Mouse (Mus musculus): ENCODE data around the gene Atp6v1b1. TPM values are rescaled to one million over a fixed set of nuclear protein-coding genes. Genes with fewer than 3 reads are reported as not detected.
"Not testable (repeated sequence)": the region's sequence is repeated elsewhere in the genome, so short reads cannot be mapped to it uniquely, and the experiment has no call there.

The Atp6v1b1 gene
- polyA plus RNA-seq, 1 experiment from 2014 or later = 0.24 TPM

GRCm38 (mm10) chr6:83788554-83788953, 45.8 kb downstream of the Atp6v1b1 start:
- no peak for ATAC-seq
- H3K27me3 ChIP-seq (replicated peaks; ENCODE audit: control insufficient read depth, insufficient read depth, low read length) = 0 out of 2 replicates have a peak, but pooled peaks cover 2% of the 10 kb centered on the region
- no peak overlapping the region for H3K4me2 ChIP-seq (ENCODE audit: low read length)
- H3K27ac ChIP-seq (ENCODE audit: low read length) = no peak overlapping the region
- H3K36me3 ChIP-seq (ENCODE audit: control insufficient read depth, insufficient read depth) = no peaks in the 10 kb centered on the region
- H3K4me3 ChIP-seq (replicated peaks; ENCODE audit: low read length) = no peak overlapping the region
- H3K9me3 ChIP-seq (ENCODE audit: control insufficient read depth, low read length) = no peaks in the 10 kb centered on the region
- 23% methylated on average over 7 of the region's 7 CpGs for WGBS
- H3K4me1 ChIP-seq (replicated peaks; ENCODE audit: control insufficient read depth, insufficient read depth, low read length) = no peaks in the 10 kb centered on the region
- H3K9ac ChIP-seq (replicated peaks; ENCODE audit: low read depth, low read length) = no peak overlapping the region

- WGBS = 88% methylated on average over 5 of the region's 5 CpGs
- H3K36me3 ChIP-seq (ENCODE audit: control insufficient read depth, insufficient read depth); H3K27me3 ChIP-seq (replicated peaks; ENCODE audit: control insufficient read depth, insufficient read depth, low read length); ATAC-seq; H3K9me3 ChIP-seq (ENCODE audit: control insufficient read depth, low read length); H3K4me2 ChIP-seq (ENCODE audit: low read length); H3K4me3 ChIP-seq (replicated peaks; ENCODE audit: low read length); H3K27ac ChIP-seq (ENCODE audit: low read length); H3K4me1 ChIP-seq (replicated peaks; ENCODE audit: control insufficient read depth, insufficient read depth, low read length); H3K9ac ChIP-seq (replicated peaks; ENCODE audit: low read depth, low read length): not testable (repeated sequence)
These were observed 47.7 kb downstream of the Atp6v1b1 start for GRCm38 (mm10) chr6:83790533-83790932.

GRCm38 (mm10) chr6:83791251-83791890, 48.6 kb downstream of the Atp6v1b1 start:
- no peak overlapping the region for H3K9ac ChIP-seq (replicated peaks; ENCODE audit: low read depth, low read length)
- no peak overlapping the region for H3K4me3 ChIP-seq (replicated peaks; ENCODE audit: low read length)
- WGBS = 75% methylated on average over 4 of the region's 4 CpGs

GRCm38 (mm10) chr6:83794760-83795296, 52.0 kb downstream of the Atp6v1b1 start, which contains the start of gene Nagk:
Gene Nagk (plus strand): TSS chr6:83794982.
- H3K27ac ChIP-seq (ENCODE audit: low read length) = peak within 1 kb of the TSS; percentile 98
- under 1% methylated on average over 43 of the region's 43 CpGs for WGBS
- H3K9me3 ChIP-seq (ENCODE audit: control insufficient read depth, low read length) = no peaks in the 10 kb centered on the region
- peak; percentile 93 for ATAC-seq
- H3K9ac ChIP-seq (replicated peaks; ENCODE audit: low read depth, low read length) = peak within 1 kb of the TSS; percentile 97
- peaks cover 9% of the 10 kb centered on the region for H3K4me1 ChIP-seq (replicated peaks; ENCODE audit: control insufficient read depth, insufficient read depth, low read length)
- no peaks in the 10 kb centered on the region for H3K27me3 ChIP-seq (replicated peaks; ENCODE audit: control insufficient read depth, insufficient read depth, low read length)
- H3K36me3 ChIP-seq (ENCODE audit: control insufficient read depth, insufficient read depth) = no peaks in the 10 kb centered on the region
- H3K4me2 ChIP-seq (ENCODE audit: low read length) = peak within 1 kb of the TSS; percentile 92
- H3K4me3 ChIP-seq (replicated peaks; ENCODE audit: low read length) = peak within 1 kb of the TSS; percentile 90

More at GRCm38 (mm10) chr6:83791251-83791890, 48.6 kb downstream of the Atp6v1b1 start:
- ATAC-seq = no peak
- Histone ChIP-seq H3K9me3 (ENCODE audit: control insufficient read depth, low read length) (no peaks in the 10 kb centered on the region), H3K36me3 (ENCODE audit: control insufficient read depth, insufficient read depth) (no peaks in the 10 kb centered on the region), H3K27ac (ENCODE audit: low read length) (no peak overlapping the region), H3K4me1 (replicated peaks; ENCODE audit: control insufficient read depth, insufficient read depth, low read length) (peaks cover 9% of the 10 kb centered on the region), H3K4me2 (ENCODE audit: low read length) (no peak overlapping the region), H3K27me3 (replicated peaks; ENCODE audit: control insufficient read depth, insufficient read depth, low read length) (0 out of 2 replicates have a peak, but pooled peaks cover 2% of the 10 kb centered on the region)

- Histone ChIP-seq H3K4me3 (replicated peaks; ENCODE audit: low read length) (peak overlapping the region; percentile 90), H3K4me1 (replicated peaks; ENCODE audit: control insufficient read depth, insufficient read depth, low read length) (peaks cover 9% of the 10 kb centered on the region), H3K4me2 (ENCODE audit: low read length) (peak overlapping the region; percentile 92), H3K9ac (replicated peaks; ENCODE audit: low read depth, low read length) (peak overlapping the region; percentile 97), H3K27me3 (replicated peaks; ENCODE audit: control insufficient read depth, insufficient read depth, low read length) (no peaks in the 10 kb centered on the region), H3K36me3 (ENCODE audit: control insufficient read depth, insufficient read depth) (peaks cover 2% of the 10 kb centered on the region; the same call in 1 of the 2 replicates), H3K9me3 (ENCODE audit: control insufficient read depth, low read length) (no peaks in the 10 kb centered on the region), H3K27ac (ENCODE audit: low read length) (peak overlapping the region; percentile 98)
- ATAC-seq = peak; percentile 36
- WGBS = 12% methylated on average over 13 of the region's 13 CpGs
These were observed 52.7 kb downstream of the Atp6v1b1 start for GRCm38 (mm10) chr6:83795492-83795900.

- 51% methylated on average over 3 of the region's 3 CpGs for WGBS
- no peak for ATAC-seq
These were observed 53.9 kb downstream of the Atp6v1b1 start for GRCm38 (mm10) chr6:83796686-83797085.

GRCm38 (mm10) chr6:83802033-83802432, 59.2 kb downstream of the Atp6v1b1 start:
- H3K36me3 ChIP-seq (ENCODE audit: control insufficient read depth, insufficient read depth) = peaks cover 17% of the 10 kb centered on the region
- H3K4me1 ChIP-seq (replicated peaks; ENCODE audit: control insufficient read depth, insufficient read depth, low read length) = no peaks in the 10 kb centered on the region
- no peaks in the 10 kb centered on the region for H3K27me3 ChIP-seq (replicated peaks; ENCODE audit: control insufficient read depth, insufficient read depth, low read length)
- H3K4me3 ChIP-seq (replicated peaks; ENCODE audit: low read length) = no peak overlapping the region
- no peak overlapping the region for H3K4me2 ChIP-seq (ENCODE audit: low read length)
- H3K27ac ChIP-seq (ENCODE audit: low read length) = no peak overlapping the region
- 73% methylated on average over 5 of the region's 5 CpGs for WGBS
- no peak overlapping the region for H3K9ac ChIP-seq (replicated peaks; ENCODE audit: low read depth, low read length)
- ATAC-seq = no peak
- no peaks in the 10 kb centered on the region for H3K9me3 ChIP-seq (ENCODE audit: control insufficient read depth, low read length)

More at GRCm38 (mm10) chr6:83796686-83797085, 53.9 kb downstream of the Atp6v1b1 start:
- Histone ChIP-seq H3K9ac (replicated peaks; ENCODE audit: low read depth, low read length) (no peak overlapping the region), H3K4me3 (replicated peaks; ENCODE audit: low read length) (no peak overlapping the region), H3K36me3 (ENCODE audit: control insufficient read depth, insufficient read depth) (peaks cover 2% of the 10 kb centered on the region; the same call in 1 of the 2 replicates), H3K27me3 (replicated peaks; ENCODE audit: control insufficient read depth, insufficient read depth, low read length) (no peaks in the 10 kb centered on the region), H3K4me2 (ENCODE audit: low read length) (no peak overlapping the region), H3K9me3 (ENCODE audit: control insufficient read depth, low read length) (no peaks in the 10 kb centered on the region), H3K4me1 (replicated peaks; ENCODE audit: control insufficient read depth, insufficient read depth, low read length) (peaks cover 9% of the 10 kb centered on the region), H3K27ac (ENCODE audit: low read length) (no peak overlapping the region)

- no peaks in the 10 kb centered on the region for H3K27me3 ChIP-seq (replicated peaks; ENCODE audit: control insufficient read depth, insufficient read depth, low read length)
- ATAC-seq = no peak
- WGBS = 89% methylated on average over 3 of the region's 3 CpGs
- H3K9ac ChIP-seq (replicated peaks; ENCODE audit: low read depth, low read length) = no peak overlapping the region
- no peaks in the 10 kb centered on the region for H3K4me1 ChIP-seq (replicated peaks; ENCODE audit: control insufficient read depth, insufficient read depth, low read length)
- no peaks in the 10 kb centered on the region for H3K9me3 ChIP-seq (ENCODE audit: control insufficient read depth, low read length)
- H3K36me3 ChIP-seq (ENCODE audit: control insufficient read depth, insufficient read depth) = peaks cover 17% of the 10 kb centered on the region
- no peak overlapping the region for H3K27ac ChIP-seq (ENCODE audit: low read length)
- no peak overlapping the region for H3K4me3 ChIP-seq (replicated peaks; ENCODE audit: low read length)
- H3K4me2 ChIP-seq (ENCODE audit: low read length) = no peak overlapping the region
These were observed 60.1 kb downstream of the Atp6v1b1 start for GRCm38 (mm10) chr6:83802846-83803245.
